Mouse (Mus musculus) left cerebral cortex, adult 9 months (tissue): ENCODE measurements around the gene Bag3.

Source experiments
- DNase-seq, 2 experiments: peaks; one replicate each; pipeline ENCODE4 v3.0.0; 2022; ENCODE audit warnings: low spot score in 2 of 2

Bag3 gene

GRCm38 (mm10) chr7:128537676-128538075 is 14.3 kb downstream of the Bag3 start:
- no peak for DNase-seq

- DNase-seq: no peak
Observed at GRCm38 (mm10) chr7:128538196-128538595, 14.8 kb downstream of the Bag3 start.

- no peak for DNase-seq
Observed at GRCm38 (mm10) chr7:128538769-128539168, 15.4 kb downstream of the Bag3 start.

- DNase-seq: no peak
Observed at GRCm38 (mm10) chr7:128540111-128540510, 16.7 kb downstream of the Bag3 start.

GRCm38 (mm10) chr7:128540734-128541133 is 17.3 kb downstream of the Bag3 start:
- no peak for DNase-seq

- DNase-seq: peak in 1 of 2 experiments; percentile 36
Observed at GRCm38 (mm10) chr7:128541186-128541585, 17.8 kb downstream of the Bag3 start.

- DNase-seq: no peak
Observed at GRCm38 (mm10) chr7:128541771-128542170, 18.4 kb downstream of the Bag3 start.

GRCm38 (mm10) chr7:128542488-128542887 is 19.1 kb downstream of the Bag3 start:
- DNase-seq: no peak

GRCm38 (mm10) chr7:128543148-128543855 is 19.9 kb downstream of the Bag3 start:
- DNase-seq: no peak

GRCm38 (mm10) chr7:128543961-128544360 is 20.5 kb downstream of the Bag3 start:
- DNase-seq: no peak

- DNase-seq: no peak
Observed at GRCm38 (mm10) chr7:128544566-128545262, 21.3 kb downstream of the Bag3 start.

- no peak for DNase-seq
Observed at GRCm38 (mm10) chr7:128546031-128546430, 22.6 kb downstream of the Bag3 start.

GRCm38 (mm10) chr7:128549137-128549536 is 25.7 kb downstream of the Bag3 start:
- DNase-seq: no peak

GRCm38 (mm10) chr7:128550328-128551086 is 27.1 kb downstream of the Bag3 start:
- DNase-seq: no peak

- no peak for DNase-seq
Observed at GRCm38 (mm10) chr7:128551087-128551457, 27.7 kb downstream of the Bag3 start.

- no peak for DNase-seq
Observed at GRCm38 (mm10) chr7:128553105-128553705, 29.8 kb downstream of the Bag3 start.

- peak; percentile 51 to 63 for DNase-seq
Observed at GRCm38 (mm10) chr7:128554502-128554901, 31.1 kb downstream of the Bag3 start.

GRCm38 (mm10) chr7:128555141-128555750 is 31.8 kb downstream of the Bag3 start:
- no peak for DNase-seq

- no peak for DNase-seq
Observed at GRCm38 (mm10) chr7:128556923-128557430, 33.6 kb downstream of the Bag3 start.

GRCm38 (mm10) chr7:128563373-128563772 is 40.0 kb downstream of the Bag3 start:
- DNase-seq: no peak

GRCm38 (mm10) chr7:128566311-128566710 is 42.9 kb downstream of the Bag3 start:
- no peak for DNase-seq
